Mouse (Mus musculus) natural killer cell, adult 2 months (primary cell): ENCODE results near the gene Ablim1.

Experiments
- DNase-seq, 2 experiments: peaks; one replicate each; pipeline ENCODE4 v3.0.0; 2022; ENCODE audit warnings: low spot score in 2 of 2

Gene Ablim1

DNA sequence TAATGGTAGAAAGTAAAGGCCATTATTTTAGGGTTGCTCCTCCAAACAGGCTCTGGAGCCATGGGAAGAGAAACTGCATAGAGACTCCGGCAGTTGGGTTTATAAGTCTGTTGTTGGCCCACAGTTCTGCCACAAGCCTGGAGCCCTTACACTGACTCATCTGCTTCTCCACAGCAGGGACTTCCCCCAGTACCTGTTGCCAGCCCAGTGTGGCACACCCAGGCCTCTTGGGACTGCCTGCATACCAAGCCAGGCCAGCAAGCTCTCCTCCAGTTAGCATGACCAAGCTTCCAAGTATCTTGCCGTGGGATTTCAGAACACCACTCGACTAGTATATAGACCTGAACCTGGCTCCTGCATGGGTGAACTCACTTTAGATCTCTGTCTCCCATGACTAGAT is 299.9 kb downstream of the Ablim1 start:
- peak in 1 of 2 experiments; percentile 25 for DNase-seq

DNA sequence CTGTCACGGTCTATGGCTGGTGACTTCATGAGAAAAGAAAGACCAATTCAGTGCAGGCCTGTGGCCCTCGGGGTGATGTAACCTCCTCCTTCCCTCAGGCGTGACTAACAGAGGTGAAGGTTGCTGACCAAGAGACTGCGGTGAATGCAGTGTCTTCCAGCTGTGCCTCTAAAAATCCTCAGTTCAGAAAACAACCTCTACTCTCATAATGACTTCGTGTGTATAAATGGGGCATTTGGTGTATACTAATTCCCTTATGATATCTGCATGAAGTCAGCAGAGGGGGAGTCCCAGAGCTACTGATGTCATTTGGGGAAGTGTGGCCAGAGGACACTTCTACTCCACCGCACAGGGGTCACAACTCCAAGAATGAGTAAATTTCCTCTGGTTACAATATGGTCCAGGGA is 301.4 kb downstream of the Ablim1 start:
- peak in 1 of 2 experiments; percentile 37 for DNase-seq

DNA sequence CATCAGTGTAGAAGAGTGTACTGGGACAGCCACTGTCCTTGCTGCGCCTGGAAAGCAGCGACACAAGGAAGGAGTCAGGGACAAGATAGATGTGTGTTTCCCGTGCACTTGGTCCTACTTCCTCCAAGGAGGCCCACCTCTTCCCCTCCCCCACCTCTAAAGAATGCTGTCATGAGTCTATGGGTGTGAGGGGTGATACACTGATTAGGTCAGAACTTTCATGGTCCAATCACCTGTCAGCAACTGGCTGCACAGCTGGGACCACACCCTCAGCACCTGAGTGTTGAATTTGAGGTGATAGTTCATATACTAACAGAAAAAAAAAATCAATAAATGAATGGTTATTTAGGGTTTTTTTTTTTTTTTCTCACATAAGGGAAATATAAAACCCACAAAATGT is 302.7 kb downstream of the Ablim1 start:
- no peak for DNase-seq

DNA sequence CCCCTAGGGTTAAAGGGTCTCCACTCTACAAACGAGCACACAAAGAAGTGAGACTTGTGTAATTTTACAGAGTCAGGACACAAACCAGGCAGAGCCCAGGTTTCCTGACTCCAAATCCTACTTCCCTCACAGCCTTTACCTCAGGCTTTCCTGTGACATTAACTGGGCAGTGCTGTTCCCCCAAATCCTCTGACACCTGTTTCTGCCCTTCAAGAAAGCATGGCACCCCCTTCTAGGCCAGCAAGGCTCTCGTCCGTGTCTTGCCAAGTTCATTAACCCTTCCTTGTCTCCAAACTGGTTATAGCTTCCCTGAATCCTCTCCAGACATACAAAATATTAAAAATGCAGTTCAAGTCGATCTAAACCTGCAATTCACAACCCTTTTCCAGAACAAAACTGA is 304.7 kb downstream of the Ablim1 start:
- no peak for DNase-seq

DNA sequence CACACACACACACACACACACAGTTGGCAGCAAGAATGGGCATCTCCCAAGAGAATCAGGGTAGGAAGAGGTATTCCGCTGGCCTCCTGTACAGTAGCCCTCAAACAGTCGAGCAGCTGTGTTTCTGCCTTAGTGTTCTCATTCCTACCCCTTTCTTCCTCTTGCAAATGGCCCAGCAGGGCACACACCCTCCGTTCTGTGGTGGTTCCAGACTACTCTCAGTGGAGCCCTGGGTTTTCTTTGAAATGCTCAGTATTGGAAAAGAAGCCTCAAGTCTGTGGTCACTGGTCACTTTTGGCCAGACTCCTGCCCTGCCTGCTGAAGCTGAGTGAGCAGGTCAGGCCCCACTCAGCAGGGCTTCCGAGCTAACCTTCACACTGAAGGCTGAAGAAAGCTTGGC is 305.1 kb downstream of the Ablim1 start:
- DNase-seq, result no peak

DNA sequence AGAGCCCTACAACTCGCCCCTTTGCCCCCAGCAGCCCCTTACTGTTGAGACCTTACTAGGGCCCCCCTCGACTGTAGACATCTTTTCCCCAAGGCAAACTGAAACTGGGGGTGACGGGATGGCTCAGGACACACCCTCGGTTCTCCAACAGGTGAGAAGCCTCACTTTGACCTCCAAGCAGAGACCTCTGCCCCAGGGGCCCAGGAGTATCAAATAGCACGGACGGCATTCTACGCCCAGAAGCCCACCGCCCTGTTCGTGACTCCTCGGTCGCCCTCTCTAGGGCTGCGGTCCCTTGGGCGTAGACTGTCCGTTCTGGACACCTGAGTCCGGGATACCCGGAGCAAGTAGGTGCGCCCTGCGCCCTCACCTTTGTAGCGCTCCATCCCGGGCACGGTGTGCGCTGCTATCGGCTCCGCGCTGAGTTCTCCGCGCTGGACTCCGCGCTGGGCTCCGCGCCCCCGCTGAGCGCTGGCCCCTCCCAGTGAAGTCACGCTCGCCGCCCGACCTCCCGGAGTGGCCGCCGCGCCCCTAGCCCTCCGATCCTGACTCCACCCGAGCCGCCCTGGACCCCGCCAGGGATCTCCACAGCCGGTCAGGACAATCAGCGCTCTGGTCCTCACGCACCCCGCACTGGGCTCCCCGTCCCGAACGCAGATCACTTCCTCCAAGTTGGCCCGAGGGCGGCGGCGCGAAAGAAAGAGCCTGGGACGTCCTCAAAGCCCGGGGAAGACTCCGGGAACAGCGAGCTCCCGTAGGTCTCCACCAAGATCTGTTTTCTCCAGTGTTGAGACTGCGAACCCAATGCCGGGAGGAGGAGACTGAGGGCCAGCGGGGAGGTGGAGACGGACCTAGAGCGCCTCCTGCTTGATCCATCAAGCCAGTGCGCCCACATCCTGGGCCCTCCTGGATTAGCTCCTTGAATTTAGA is 306.7 kb downstream of the Ablim1 start, which contains the start of gene Afap1l2:
TSS of gene Afap1l2 (minus strand) at position 448 of the 930 bp plus-strand sequence.
- DNase-seq, result no peak

DNA sequence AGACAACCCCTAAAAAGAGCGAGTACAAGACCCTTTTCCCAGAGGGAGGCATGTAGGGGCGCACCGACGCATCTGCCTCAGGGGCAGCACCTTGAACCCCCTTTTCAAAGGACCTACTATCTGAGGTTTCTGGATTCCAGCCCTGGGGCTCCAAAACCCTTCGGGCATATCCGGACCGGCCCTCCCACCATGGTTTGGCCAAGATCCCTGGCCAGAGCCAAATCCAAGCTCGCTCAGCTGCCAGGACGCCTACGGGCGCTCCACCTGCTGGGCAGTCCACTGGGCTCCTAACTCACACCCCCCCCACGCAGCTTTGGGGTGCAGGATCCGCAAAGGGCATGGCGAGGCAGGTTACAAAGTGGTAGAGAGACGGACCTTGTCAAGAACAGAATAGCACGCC is 307.4 kb downstream of the Ablim1 start:
- DNase-seq, result no peak

DNA sequence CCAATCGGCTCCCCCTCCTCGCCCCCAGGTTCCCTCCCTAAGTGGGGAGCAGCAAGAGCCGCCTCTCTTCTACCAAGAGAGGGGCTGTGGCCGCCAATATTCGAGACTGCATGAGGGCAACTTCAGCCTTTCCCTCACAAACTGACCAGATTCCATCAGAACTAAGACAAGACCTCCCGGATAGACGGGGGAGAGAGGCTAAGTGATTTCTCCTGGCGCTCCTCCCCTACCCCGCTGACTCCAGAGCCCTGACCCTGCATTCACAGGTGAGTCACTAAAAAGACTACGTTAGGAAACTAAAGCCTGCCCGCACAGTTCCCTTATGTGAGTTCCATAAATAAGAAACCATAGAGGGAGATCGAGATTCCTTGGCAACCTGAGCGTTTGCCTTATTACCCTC is 307.9 kb downstream of the Ablim1 start:
- no peak for DNase-seq

DNA sequence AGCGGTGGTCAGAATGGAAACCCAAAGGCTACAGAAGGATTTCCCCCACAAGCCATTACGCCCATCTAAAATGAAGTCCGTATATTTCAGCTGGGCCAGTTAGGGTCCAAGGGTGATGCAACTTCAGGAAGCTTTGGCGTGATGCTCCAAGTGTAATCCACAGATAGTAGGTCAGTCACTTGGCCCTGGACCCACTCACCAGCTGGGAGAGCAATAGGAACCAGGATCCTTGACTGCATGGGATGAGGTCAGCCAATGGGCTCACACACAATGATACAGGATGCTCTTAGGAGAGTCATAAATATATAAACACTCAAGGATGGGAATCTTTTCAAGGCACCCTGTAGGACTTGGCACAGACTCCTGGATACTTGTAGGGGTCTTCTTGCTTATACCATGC is 309.7 kb downstream of the Ablim1 start:
- no peak for DNase-seq

DNA sequence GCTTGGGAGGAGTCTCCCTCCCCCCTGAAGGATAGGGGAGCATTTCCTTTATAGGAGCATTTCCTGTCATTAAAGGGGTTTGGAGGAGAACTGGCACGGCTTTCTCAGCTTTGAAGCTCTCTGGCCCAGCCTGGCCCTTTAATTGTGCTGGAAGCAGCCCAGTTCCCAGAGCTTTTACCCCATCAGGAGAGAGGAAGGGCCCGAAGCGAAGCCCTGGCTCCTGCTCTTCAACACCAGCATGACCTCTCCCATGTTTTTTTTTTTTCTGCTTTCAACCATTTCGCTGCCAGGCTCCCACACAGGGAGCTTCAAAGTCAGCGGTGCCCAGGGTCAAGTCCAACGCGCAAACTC is 311.3 kb downstream of the Ablim1 start:
- DNase-seq, result no peak

DNA sequence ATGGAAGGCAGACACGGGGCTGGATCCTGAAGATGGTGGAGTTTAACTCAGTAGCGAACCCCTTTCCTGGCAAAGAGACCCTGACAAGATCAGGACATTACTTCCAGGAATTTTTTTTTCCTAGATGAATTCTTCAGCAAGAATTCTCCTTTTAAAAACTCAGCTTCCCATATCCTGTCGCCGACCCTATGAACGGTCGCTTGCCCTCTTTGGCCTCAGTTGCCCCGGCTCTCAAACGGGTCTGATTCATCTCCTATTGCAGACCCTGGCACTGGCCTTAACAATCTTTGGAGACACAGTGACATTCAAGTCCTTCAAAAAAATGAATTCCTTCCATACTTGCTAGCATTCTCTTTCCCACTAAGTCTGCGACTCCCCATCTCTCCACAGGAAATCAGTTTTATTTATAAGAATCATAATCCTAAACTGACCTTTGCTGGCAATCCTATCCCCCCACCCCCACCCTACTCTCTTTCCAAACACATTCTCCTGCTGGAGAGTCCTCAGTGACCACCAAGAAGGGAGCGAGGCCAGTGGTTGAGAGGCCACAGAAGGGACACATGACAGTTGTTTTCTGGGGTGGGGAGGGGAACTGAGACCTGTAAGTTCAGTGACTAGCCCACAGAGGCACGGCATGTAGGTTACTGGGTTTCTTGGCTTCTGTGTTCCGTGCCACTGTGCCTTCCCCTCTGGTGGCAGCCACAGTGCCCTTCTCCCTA is 311.8 kb downstream of the Ablim1 start:
- no peak for DNase-seq

DNA sequence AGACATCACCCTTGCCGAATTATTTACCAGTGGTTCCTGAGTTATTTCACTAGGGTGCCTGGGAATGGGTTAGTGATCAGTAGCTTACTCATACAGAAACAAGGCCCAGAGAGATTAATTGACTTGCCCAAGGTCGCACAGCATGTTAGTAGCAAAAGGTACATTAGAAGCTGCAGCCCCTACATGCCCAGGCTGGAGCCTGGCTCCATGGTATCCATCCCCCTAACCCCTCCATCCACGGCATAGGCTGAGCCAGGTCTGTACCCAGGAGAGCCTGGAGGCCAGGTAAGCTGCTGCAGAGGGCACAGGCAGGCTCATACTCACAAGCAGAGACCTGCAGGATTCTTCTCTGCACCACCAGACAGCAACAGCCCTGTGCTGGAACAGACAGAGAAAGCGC is 312.8 kb downstream of the Ablim1 start:
- DNase-seq, result no peak

DNA sequence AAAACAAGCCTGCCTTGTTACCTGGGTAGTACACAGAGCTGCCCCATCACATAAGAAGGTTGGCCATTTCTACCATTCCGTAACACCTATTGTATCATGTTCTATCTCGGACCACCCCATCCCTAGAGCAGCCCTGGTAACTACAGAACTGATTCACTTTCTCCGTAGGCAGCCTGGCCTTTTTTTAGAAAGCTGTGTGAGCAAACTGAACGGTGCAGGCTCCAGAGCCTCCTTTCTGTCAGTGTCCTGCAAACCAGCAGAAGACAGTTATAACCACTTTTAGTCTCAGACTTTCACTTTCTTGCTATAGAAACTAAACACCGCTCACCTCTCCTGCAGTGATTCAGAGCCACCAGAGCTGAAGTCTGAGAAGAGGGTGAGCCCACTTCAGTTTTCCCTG is 314.1 kb downstream of the Ablim1 start:
- no peak for DNase-seq

DNA sequence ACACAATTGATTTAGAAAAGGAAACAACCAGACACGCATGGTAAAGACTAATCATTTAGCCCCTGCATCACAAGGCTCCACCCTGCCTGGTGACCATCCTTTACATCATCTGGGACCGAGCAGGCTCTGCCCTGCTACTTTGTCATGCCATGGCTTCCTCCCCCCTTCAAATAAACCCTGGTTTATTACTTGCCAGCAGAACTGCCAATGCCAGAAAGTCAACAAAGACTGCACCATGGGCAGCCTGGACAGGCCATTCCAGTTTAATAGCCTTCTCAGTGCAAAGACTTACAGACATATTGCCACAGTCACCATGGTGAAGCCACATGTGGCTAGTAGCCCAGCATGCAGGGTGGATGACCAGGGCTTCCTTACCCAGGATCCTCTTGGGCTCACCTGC is 314.9 kb downstream of the Ablim1 start:
- no peak for DNase-seq

DNA sequence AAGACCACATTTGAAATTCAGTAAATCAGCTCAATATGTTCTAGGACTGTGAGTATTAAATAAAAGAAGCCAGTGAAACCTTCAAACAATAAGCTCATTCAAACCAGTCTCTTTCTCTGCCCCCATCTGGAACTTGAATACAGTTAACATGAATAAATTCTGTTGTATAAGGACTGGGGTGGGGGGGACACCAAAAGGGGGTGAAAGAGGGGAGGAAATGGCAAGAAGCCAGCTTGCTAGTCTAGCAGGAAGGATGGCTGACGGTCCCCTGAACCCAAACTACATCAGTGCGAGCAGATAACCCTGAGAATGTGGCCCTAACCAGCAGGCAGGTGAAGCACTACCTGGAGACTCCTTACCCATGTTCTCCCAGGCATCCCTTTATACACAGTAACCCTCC is 315.8 kb downstream of the Ablim1 start:
- DNase-seq, result no peak

DNA sequence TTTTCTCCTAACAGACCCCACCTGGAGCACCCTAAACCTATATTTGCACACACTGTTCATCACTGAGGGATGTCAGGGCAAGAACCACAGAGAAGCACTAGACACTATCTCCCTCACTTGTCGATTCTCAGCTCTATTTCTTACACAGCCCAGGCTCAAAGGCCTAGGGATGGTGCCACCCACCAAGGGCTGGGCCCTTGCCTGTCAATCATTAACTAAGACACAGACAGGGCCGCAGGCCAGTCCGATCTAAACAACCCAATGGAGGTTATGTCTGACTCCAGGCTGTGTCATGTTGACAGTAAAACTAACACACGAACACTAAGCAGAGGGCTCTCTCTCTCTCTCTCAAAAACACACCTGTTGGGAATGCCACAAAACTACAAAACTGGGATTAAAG is 316.4 kb downstream of the Ablim1 start:
- DNase-seq, result no peak

DNA sequence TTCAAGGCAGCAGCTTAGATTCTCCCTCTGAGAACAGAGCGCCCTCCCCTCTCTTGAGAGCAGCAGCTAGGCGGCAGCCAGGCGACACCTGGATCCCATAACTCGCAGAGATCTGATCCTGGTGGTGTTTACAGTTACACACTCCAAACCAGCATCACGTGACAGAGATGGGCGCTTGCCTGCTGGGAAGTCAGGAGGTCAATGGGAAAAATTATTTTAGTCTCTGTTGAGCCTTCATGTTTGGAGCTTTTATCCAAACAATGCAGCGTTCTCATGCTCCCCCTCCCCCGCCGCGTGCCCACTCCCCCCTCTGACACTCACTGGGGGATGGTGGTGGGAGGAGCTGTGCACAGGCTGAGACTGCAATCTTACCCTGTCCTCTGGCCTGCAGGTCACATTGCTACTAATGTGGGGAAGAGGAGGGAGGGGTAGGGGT is 317.5 kb downstream of the Ablim1 start:
- no peak for DNase-seq

DNA sequence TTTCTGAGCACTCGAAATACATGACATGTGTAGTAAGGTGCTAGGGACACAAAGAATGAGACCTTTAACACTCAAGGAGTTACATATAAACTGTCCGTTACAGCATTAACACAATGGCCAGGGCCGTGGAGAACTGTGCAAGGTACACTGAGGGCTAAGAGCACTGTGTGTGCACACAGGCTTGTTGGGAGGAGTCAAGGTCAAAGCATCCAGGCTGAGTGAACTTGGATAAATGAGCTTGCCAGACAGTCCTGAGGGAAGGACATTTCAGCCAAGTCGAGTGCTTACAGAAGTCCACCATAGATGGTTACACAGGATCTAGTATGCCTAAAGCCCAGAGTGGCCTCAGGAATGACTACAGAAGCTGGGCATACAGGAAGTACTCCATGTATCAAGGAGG is 319.3 kb downstream of the Ablim1 start:
- no peak for DNase-seq

DNA sequence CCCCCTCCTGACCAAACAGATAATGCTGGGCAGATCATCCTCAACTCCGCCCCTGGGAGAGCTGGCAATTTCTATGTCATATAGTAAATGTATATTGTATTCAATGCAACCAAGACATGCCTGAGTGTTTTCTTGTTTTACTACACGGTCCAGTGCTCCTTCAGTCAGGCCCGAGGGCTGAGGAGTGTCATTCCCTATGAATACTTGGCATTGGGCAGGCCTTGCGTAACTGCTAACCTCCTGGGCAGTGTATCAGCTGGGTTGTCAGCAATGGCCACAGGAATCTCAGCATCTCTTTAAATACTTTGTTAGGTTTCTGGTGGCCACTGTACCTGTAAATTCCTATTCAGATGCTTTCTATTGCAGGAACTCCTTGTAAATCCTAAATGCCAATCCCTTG is 320.1 kb downstream of the Ablim1 start:
- DNase-seq, result no peak

DNA sequence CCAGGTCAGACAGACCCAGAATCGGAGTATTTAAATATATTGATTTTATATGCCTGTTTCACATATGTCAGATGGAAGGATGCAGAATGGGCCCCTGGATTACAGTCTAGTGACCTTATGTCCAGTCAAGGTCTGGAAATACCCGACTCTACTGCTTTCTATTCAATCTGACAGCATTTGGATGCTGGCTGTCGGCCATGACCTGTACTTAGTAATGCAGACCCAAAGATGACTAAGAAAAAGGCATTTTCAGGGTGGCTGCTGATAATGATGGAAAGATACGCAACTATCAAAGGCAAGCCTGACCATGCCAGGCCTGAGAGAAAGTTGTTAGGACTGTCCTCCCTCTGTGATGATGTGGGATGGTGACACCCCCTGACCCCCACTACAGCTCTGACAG is 321.0 kb downstream of the Ablim1 start:
- DNase-seq, result no peak

DNA sequence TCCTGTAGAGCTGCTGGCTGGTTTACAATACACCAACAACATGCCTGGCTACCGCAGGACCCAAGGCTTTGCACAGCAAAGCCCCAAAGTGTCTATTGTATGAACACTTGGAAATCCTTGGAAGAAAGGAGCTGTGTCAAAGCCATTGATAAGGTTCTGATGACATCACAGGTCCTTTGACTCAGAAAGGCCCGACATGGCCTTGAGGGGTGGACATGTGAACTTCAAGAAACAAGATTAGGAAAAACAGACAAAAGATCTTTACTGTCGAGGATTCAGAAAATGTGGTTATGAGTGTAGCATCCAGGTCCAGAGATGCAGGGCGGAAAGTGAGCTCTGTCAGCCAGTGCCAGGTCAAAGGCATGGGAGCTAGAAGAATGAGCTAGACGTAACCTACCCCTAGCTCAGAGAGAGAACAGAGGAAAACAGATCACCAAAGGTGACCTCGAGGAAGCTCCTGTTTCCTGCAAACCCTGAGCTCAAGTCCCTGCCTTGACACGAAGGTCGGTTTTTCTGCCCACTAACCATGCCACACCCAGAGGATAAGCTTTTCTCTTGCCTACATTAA is 321.7 kb downstream of the Ablim1 start:
- no peak for DNase-seq

DNA sequence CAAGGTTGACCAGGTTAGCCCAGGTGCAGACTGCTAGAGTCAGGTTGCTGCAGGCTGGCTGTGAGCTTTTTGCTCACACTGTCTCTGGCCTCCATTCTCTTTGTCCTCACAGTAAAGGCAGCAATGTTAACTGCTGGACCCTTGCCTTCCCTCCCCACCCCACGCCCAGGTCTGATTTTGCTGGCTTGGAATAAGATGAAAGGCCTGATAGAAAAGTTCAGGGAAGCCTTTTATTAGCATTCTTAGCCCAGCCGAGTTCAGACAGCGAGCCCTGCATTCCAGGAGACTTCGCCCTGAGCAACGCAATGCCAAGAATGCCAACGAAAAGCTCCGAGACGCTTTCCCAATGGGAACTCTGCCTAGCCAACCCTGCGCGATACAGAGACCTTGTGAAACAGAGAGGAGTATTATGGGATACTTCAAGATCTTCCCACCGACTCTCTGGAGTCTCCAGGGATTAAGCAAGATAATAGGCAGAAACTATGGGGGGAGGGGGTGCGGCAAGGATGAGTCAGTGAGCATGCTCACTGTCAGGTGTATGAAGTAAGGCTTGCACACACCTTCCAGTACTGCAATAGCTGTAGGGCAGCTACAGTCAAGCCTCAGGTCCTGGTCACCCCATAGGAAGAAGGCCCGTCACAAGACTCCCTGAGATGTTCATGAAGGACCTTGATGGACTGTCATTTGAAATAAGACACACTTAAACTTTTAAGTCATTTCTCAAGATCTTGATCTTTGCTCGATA is 324.2 kb downstream of the Ablim1 start:
- DNase-seq, result no peak
